ENCODE assay signal across 21 mouse cellular contexts in the genomic region with DNA sequence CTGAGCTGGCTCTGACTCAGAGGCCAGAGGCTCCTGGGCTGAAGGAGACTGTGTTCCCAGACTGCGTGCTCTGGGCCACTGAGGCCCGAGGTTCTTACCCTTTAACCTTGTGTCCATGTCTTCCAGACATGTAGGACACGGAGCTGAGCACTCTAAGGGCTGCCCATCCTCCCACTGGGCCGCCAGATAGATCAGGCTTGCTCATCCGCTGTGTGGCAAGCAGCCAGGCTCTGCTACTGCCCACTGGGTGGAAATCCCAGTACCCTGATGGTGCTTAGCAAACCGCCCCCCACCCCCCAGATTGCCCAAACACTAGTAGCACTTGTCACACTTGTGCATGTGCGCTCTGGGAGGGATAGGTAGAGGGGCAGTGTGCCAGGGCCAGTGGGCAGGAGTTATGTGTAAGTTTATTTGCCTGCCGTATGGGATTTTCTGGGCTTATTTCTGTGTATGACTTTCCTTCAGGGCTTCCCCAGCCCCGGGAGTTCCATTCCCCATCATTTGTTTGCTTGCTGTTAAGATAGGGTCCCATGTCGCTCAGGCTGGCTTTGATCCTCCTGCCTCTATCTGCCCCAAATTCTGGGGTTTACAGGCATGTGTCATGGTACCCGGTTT. TPM values are rescaled to one million over a fixed set of nuclear protein-coding genes. Genes with fewer than 3 reads are reported as not detected.
A peak's percentile ranks its signal among the peaks of the same experiment; 100 is the strongest.
DNase-seq lines count a peak whose midpoint lies in the region; ATAC-seq and TF ChIP-seq lines count a peak whose summit lies in the region.
"Had no signal": no experiment of that assay in that cellular context is flagged by ENCODE, and none has a peak within 500 bp of the region (broad histone marks: within the 10 kb centered on the region; RNA-seq: fewer than 3 reads in every experiment).

No protein-coding gene starts in this region.

- no peak for TF ChIP-seq CTCF in E14TG2a.4 (conservative IDR thresholded peaks at IDR 0.05; ENCODE audit: low read length)
- TF ChIP-seq CTCF in embryonic fibroblast, embryonic 13.5 days (IDR thresholded peaks at IDR 0.05; ENCODE audit: borderline replicate concordance, insufficient read depth, low read length) = no peak
- TF ChIP-seq CTCF in spleen, adult 2 months (IDR thresholded peaks at IDR 0.05; ENCODE audit: extremely low read depth, insufficient read depth, insufficient read length, insufficient replicate concordance) = no peak

- H3K9ac ChIP-seq in liver, embryonic 12.5 days = peak overlapping the region; percentile 72
- H3K9ac ChIP-seq in liver, embryonic 11.5 days (ENCODE audit: low read depth, low read length) = no peak overlapping the region
- H3K9ac ChIP-seq: forebrain, embryonic 12.5 days; intestine, embryonic 15.5 days; neural tube, embryonic 12.5 days had no signal

- no peak for TF ChIP-seq POLR2A in embryonic fibroblast, embryonic 13.5 days (IDR thresholded peaks at IDR 0.05; ENCODE audit: low read depth, low read length)
- no peak for TF ChIP-seq POLR2A in spleen, adult 2 months (IDR thresholded peaks at IDR 0.05; ENCODE audit: low read depth, low read length)

- no peak for DNase-seq in liver, embryonic 11.5 days (ENCODE audit: low spot score)
- DNase-seq in spleen, adult 2 months (ENCODE audit: low read depth in 1 of 2, low spot score in 2 of 2) = no peak
- DNase-seq in retina, embryonic 14.5 days (ENCODE audit: low spot score) = no peak
- no peak for DNase-seq in right cerebral cortex, adult 18-20 months
- DNase-seq in kidney, postnatal 4 days = no peak
- DNase-seq: B cell, adult 2 months; cerebellum, adult 11 months; cerebellum, postnatal 25 days; heart, adult 18-20 months; kidney, postnatal 10 days; right cerebral cortex, postnatal 4 days; thymus, adult 2 months had no signal

- no peaks in the 10 kb centered on the region for H3K36me3 ChIP-seq in liver, embryonic 12.5 days
- H3K36me3 ChIP-seq in liver, embryonic 11.5 days (ENCODE audit: control insufficient read depth, insufficient read depth, low read length) = no peaks in the 10 kb centered on the region
- peaks cover 6% of the 10 kb centered on the region for H3K36me3 ChIP-seq in E14TG2a.4 (ENCODE audit: insufficient read depth, low read length)
- peaks cover 3% of the 10 kb centered on the region; the same call in 1 of the 2 replicates for H3K36me3 ChIP-seq in spleen, adult 2 months (ENCODE audit: control insufficient read depth, insufficient read depth, low read length)
- H3K36me3 ChIP-seq: forebrain, embryonic 12.5 days; intestine, embryonic 15.5 days; neural tube, embryonic 12.5 days had no signal

- H3K27ac ChIP-seq in liver, embryonic 12.5 days = no peak overlapping the region
- H3K27ac ChIP-seq in liver, embryonic 11.5 days (ENCODE audit: low read depth, low read length) = no peak overlapping the region
- H3K27ac ChIP-seq in embryonic fibroblast, embryonic 13.5 days (ENCODE audit: insufficient read depth, low read length) = peak overlapping the region; percentile 76
- H3K27ac ChIP-seq in spleen, adult 2 months (ENCODE audit: insufficient read depth, low read length) = peak overlapping the region; percentile 39; the same call in 1 of the 2 replicates
- H3K27ac ChIP-seq: forebrain, embryonic 12.5 days; intestine, embryonic 15.5 days; neural tube, embryonic 12.5 days had no signal

- H3K9me3 ChIP-seq in liver, embryonic 12.5 days (replicated peaks) = no peaks in the 10 kb centered on the region
- no peaks in the 10 kb centered on the region for H3K9me3 ChIP-seq in liver, embryonic 11.5 days (ENCODE audit: control insufficient read depth, low read length)
- H3K9me3 ChIP-seq in E14TG2a.4 (ENCODE audit: low read length) = no peaks in the 10 kb centered on the region
- H3K9me3 ChIP-seq: forebrain, embryonic 12.5 days; intestine, embryonic 15.5 days; neural tube, embryonic 12.5 days had no signal

- no peak overlapping the region for H3K4me3 ChIP-seq in liver, embryonic 12.5 days
- H3K4me3 ChIP-seq in liver, embryonic 11.5 days (ENCODE audit: low read depth, low read length) = no peak overlapping the region
- H3K4me3 ChIP-seq in E14TG2a.4 (replicated peaks; ENCODE audit: low read length) = 0 out of 2 replicates have a peak overlapping the region, but pooled peaks have one; percentile 23
- no peak overlapping the region for H3K4me3 ChIP-seq in embryonic fibroblast, embryonic 13.5 days (ENCODE audit: insufficient read depth, low read length)
- H3K4me3 ChIP-seq in spleen, adult 2 months (ENCODE audit: extremely low read depth, insufficient read depth, insufficient read length) = peak overlapping the region; percentile 17
- H3K4me3 ChIP-seq: forebrain, embryonic 12.5 days; intestine, embryonic 15.5 days; neural tube, embryonic 12.5 days had no signal

- ATAC-seq in liver, embryonic 12.5 days = no peak
- no peak for ATAC-seq in liver, embryonic 11.5 days (replicated peaks; ENCODE audit: low FRiP score)
- ATAC-seq: activated CD4-positive, CD25-positive, alpha-beta regulatory T cell, adult 4 months; midbrain, embryonic 16.5 days had no signal

- peaks cover 44% of the 10 kb centered on the region for H3K4me1 ChIP-seq in liver, embryonic 12.5 days
- peaks cover 17% of the 10 kb centered on the region for H3K4me1 ChIP-seq in liver, embryonic 11.5 days (replicated peaks; ENCODE audit: control insufficient read depth, insufficient read depth, low read length)
- peaks cover 74% of the 10 kb centered on the region for H3K4me1 ChIP-seq in E14TG2a.4 (replicated peaks; ENCODE audit: low read depth, low read length)
- peaks cover 8% of the 10 kb centered on the region for H3K4me1 ChIP-seq in embryonic fibroblast, embryonic 13.5 days (ENCODE audit: control insufficient read depth, insufficient read depth, low read length)
- H3K4me1 ChIP-seq in spleen, adult 2 months (ENCODE audit: control insufficient read depth, insufficient read depth, insufficient read length) = peaks cover 20% of the 10 kb centered on the region

- peak overlapping the region; percentile 77 for H3K4me2 ChIP-seq in liver, embryonic 12.5 days
- no peak overlapping the region for H3K4me2 ChIP-seq in liver, embryonic 11.5 days
- H3K4me2 ChIP-seq: forebrain, embryonic 12.5 days; intestine, embryonic 15.5 days; neural tube, embryonic 12.5 days had no signal

- H3K27me3 ChIP-seq in liver, embryonic 12.5 days (replicated peaks) = 0 out of 2 replicates have a peak, but pooled peaks cover 4% of the 10 kb centered on the region
- no peaks in the 10 kb centered on the region for H3K27me3 ChIP-seq in liver, embryonic 11.5 days (replicated peaks; ENCODE audit: control insufficient read depth, insufficient read depth, low read length)
- H3K27me3 ChIP-seq in E14TG2a.4 (ENCODE audit: insufficient read depth, low read length) = peaks cover 37% of the 10 kb centered on the region
- no peaks in the 10 kb centered on the region for H3K27me3 ChIP-seq in spleen, adult 2 months (ENCODE audit: control insufficient read depth, insufficient read depth, low read length)
- H3K27me3 ChIP-seq: forebrain, embryonic 12.5 days; intestine, embryonic 15.5 days; neural tube, embryonic 12.5 days had no signal

- WGBS in liver, embryonic 12.5 days (ENCODE audit: insufficient replicate concordance) = 75% methylated on average over 11 of the region's 11 CpGs
- WGBS in liver, embryonic 11.5 days = 78% methylated on average over 11 of the region's 11 CpGs
- WGBS in spleen, adult 2 months = 88% methylated on average over 11 of the region's 11 CpGs

RNA-seq across cellular contexts. Expression of gene Isg20, which starts 1.8 kb away (rescaled TPM):
- 7.7 and 9.2 TPM in 2 replicates for polyA plus RNA-seq in liver, embryonic 12.5 days (2016; fragmentation: Nextera tagmentation; extraction: Ambion mirVana)
- polyA plus RNA-seq in liver, embryonic 11.5 days (2014; fragmentation: Nextera tagmentation; extraction: Ambion mirVana) = 3.7 and 5.8 TPM in 2 replicates
- polyA plus RNA-seq in embryonic fibroblast, embryonic 13.5 days (2011; ENCODE audit: insufficient read length, low read depth, missing spikeins) = 7.3 and 9.9 TPM in 2 replicates
- polyA plus RNA-seq in spleen, adult 2 months (2012; rRNA removed) = 205 and 302 TPM in 2 replicates
- polyA plus RNA-seq: embryonic facial prominence, embryonic 11.5 days had no signal

RNA-seq across cellular contexts. Expression of gene Aen, which starts 19.3 kb away (rescaled TPM):
- polyA plus RNA-seq in liver, embryonic 12.5 days (2016; fragmentation: Nextera tagmentation; extraction: Ambion mirVana) = 36.5 and 38.3 TPM in 2 replicates
- 50.8 and 55.3 TPM in 2 replicates for polyA plus RNA-seq in liver, embryonic 11.5 days (2014; fragmentation: Nextera tagmentation; extraction: Ambion mirVana)
- 90.3 and 122 TPM in 2 replicates for polyA plus RNA-seq in embryonic fibroblast, embryonic 13.5 days (2011; ENCODE audit: insufficient read length, low read depth, missing spikeins)
- polyA plus RNA-seq in spleen, adult 2 months (2012; rRNA removed) = 14.6 and 18.1 TPM in 2 replicates

Comparison
In these comparisons a context has a peak if more than half of its experiments do, and no peak if none do; other contexts are left out.
1. H3K27ac ChIP-seq: peak in embryonic fibroblast, embryonic 13.5 days (single experiment) and spleen, adult 2 months (single experiment); none in liver, embryonic 12.5 days (single experiment) and liver, embryonic 11.5 days (single experiment).
2. H3K4me3 ChIP-seq: peak in E14TG2a.4 (single experiment) and spleen, adult 2 months (single experiment); none in liver, embryonic 12.5 days (single experiment), liver, embryonic 11.5 days (single experiment) and embryonic fibroblast, embryonic 13.5 days (single experiment).
3. RNA of gene Isg20, which starts 1.8 kb away (polyA plus RNA-seq): 205 to 302 TPM in spleen, adult 2 months; 7.3 to 9.9 TPM in embryonic fibroblast, embryonic 13.5 days, 7.7 to 9.2 TPM in liver, embryonic 12.5 days and 3.7 to 5.8 TPM in liver, embryonic 11.5 days; every median in the first group is over 10 times any median in the second.